Mouse (Mus musculus): ENCODE results near the gene Pih1d1.

DNA sequence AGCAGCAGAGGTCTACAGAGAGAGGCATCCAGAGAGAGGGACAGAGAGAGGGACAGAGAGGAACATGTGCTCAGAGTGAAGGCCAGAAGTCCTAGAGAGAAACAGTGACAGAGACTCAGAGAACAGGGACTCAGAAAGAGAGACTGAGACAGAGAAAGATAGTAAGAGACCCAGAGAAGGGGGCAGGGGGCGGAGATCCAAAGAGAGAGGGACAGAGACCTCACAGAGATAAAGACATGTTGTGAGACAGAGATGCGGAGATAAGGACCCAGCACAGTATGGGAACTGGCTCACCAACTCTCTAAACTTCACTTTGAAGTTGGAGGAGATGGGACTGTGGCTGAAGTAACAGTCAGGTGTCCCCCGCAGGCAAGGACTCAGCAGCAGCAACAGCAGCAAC lies 18.7 kb upstream of the Pih1d1 start:
- TF ChIP-seq EP300 (IDR thresholded peaks at IDR 0.05; ENCODE audit: low read depth) (no peak), CTCF (IDR thresholded peaks at IDR 0.05; ENCODE audit: low read depth) (no peak)
